Comparison of ENCODE assay signal across 7 mouse cellular contexts in genomic region chr13:3633895-3634811, GRCm38 (mm10). TPM values are rescaled to one million over a fixed set of nuclear protein-coding genes. Genes with fewer than 3 reads are reported as not detected.
A peak's percentile ranks its signal among the peaks of the same experiment; 100 is the strongest.
DNase-seq lines count a peak whose midpoint lies in the region; ATAC-seq lines count a peak whose summit lies in the region.

Asb13 (plus strand) TSS chr13:3634032.

- H3K27ac ChIP-seq in embryonic facial prominence, embryonic 11.5 days (replicated peaks; ENCODE audit: low read depth, low read length), result no peak within 1 kb of the TSS
- H3K27ac ChIP-seq in limb, embryonic 10.5 days, result peak within 1 kb of the TSS; percentile 82
- 0 out of 2 replicates have a peak within 1 kb of the TSS, but pooled peaks have one; percentile 39 for H3K27ac ChIP-seq in midbrain, embryonic 12.5 days (replicated peaks)

- H3K4me1 ChIP-seq in embryonic facial prominence, embryonic 11.5 days (ENCODE audit: control insufficient read depth, insufficient read depth, low read length), result no peaks in the 10 kb centered on the region
- H3K4me1 ChIP-seq in limb, embryonic 10.5 days, result 0 out of 2 replicates have a peak, but pooled peaks cover 5% of the 10 kb centered on the region
- H3K4me1 ChIP-seq in midbrain, embryonic 12.5 days, result peaks cover 2% of the 10 kb centered on the region; the same call in 1 of the 2 replicates

- peak within 1 kb of the TSS; percentile 80 for H3K4me2 ChIP-seq in embryonic facial prominence, embryonic 11.5 days (ENCODE audit: low read depth, low read length)
- peak within 1 kb of the TSS; percentile 61 for H3K4me2 ChIP-seq in midbrain, embryonic 12.5 days (replicated peaks)

- no peaks in the 10 kb centered on the region for H3K27me3 ChIP-seq in embryonic facial prominence, embryonic 11.5 days (ENCODE audit: control insufficient read depth, insufficient read depth, low read length)
- H3K27me3 ChIP-seq in limb, embryonic 10.5 days (ENCODE audit: low read depth, poor library complexity, severe bottlenecking), result 0 out of 2 replicates have a peak, but pooled peaks cover 3% of the 10 kb centered on the region
- H3K27me3 ChIP-seq in midbrain, embryonic 12.5 days, result peaks cover 3% of the 10 kb centered on the region; the same call in 1 of the 2 replicates

- peak within 1 kb of the TSS; percentile 84 for H3K9ac ChIP-seq in embryonic facial prominence, embryonic 11.5 days (replicated peaks; ENCODE audit: low read length)
- peak within 1 kb of the TSS; percentile 79 for H3K9ac ChIP-seq in midbrain, embryonic 12.5 days (replicated peaks)

- H3K36me3 ChIP-seq in embryonic facial prominence, embryonic 11.5 days (replicated peaks; ENCODE audit: control insufficient read depth, insufficient read depth, low read depth, low read length), result no peaks in the 10 kb centered on the region
- no peaks in the 10 kb centered on the region for H3K36me3 ChIP-seq in limb, embryonic 10.5 days
- H3K36me3 ChIP-seq in midbrain, embryonic 12.5 days, result no peaks in the 10 kb centered on the region

- no peaks in the 10 kb centered on the region for H3K9me3 ChIP-seq in embryonic facial prominence, embryonic 11.5 days (replicated peaks; ENCODE audit: control insufficient read depth, low read length)
- H3K9me3 ChIP-seq in limb, embryonic 10.5 days (replicated peaks), result no peaks in the 10 kb centered on the region
- H3K9me3 ChIP-seq in midbrain, embryonic 12.5 days, result no peaks in the 10 kb centered on the region

- peak; percentile 91 for ATAC-seq in embryonic facial prominence, embryonic 11.5 days (replicated peaks; ENCODE audit: insufficient number of reproducible peaks, low FRiP score, low TSS enrichment, low read depth)
- ATAC-seq in granulocyte monocyte progenitor cell, adult 5-6 weeks (replicated peaks; ENCODE audit: poor library complexity, severe bottlenecking), result peak; percentile 95
- peak; percentile 94 for ATAC-seq in midbrain, embryonic 12.5 days (ENCODE audit: low FRiP score, low read depth)

- peak; percentile 93 for DNase-seq in adrenal gland, postnatal 14 days
- DNase-seq in embryonic facial prominence, embryonic 11.5 days (ENCODE audit: low spot score), result peak; percentile 85
- DNase-seq in kidney, adult 11 months, result peak; percentile 88
- peak; percentile 84 for DNase-seq in limb, embryonic 10.5 days (ENCODE audit: low spot score)
- DNase-seq in skeletal muscle tissue, adult 2 months (ENCODE audit: low read depth, low spot score), result peak; percentile 80

- peak within 1 kb of the TSS; percentile 71 for H3K4me3 ChIP-seq in embryonic facial prominence, embryonic 11.5 days (ENCODE audit: low read depth, low read length)
- peak within 1 kb of the TSS; percentile 68 for H3K4me3 ChIP-seq in limb, embryonic 10.5 days
- peak within 1 kb of the TSS; percentile 70 for H3K4me3 ChIP-seq in midbrain, embryonic 12.5 days

- under 1% methylated on average over 47 of the region's 47 CpGs for WGBS in embryonic facial prominence, embryonic 11.5 days
- WGBS in limb, embryonic 10.5 days, result under 1% methylated on average over 47 of the region's 47 CpGs
- WGBS in midbrain, embryonic 12.5 days, result under 1% methylated on average over 47 of the region's 47 CpGs

RNA-seq across cellular contexts. Expression of gene Asb13, which starts in this region (rescaled TPM):
- total RNA-seq in adrenal gland, postnatal 14 days (2021), result 11.6 and 12.5 TPM in 2 replicates
- polyA plus RNA-seq in embryonic facial prominence, embryonic 11.5 days (2014; fragmentation: Nextera tagmentation; extraction: Ambion mirVana), result 8.5 and 9.6 TPM in 2 replicates
- total RNA-seq in granulocyte monocyte progenitor cell, adult 5-6 weeks (2014; fragmentation: Nextera tagmentation), result 5.2 and 7.0 TPM in 2 replicates
- total RNA-seq in granulocyte monocyte progenitor cell, adult 5-6 weeks (2017), result 1.5 and 1.9 TPM in 2 replicates
- 14.9 and 16.1 TPM in 2 replicates for polyA plus RNA-seq in limb, embryonic 10.5 days (2016; fragmentation: Nextera tagmentation; extraction: Ambion mirVana)
- polyA plus RNA-seq in midbrain, embryonic 12.5 days (2016; fragmentation: Nextera tagmentation; extraction: Ambion mirVana), result 13.2 and 13.3 TPM in 2 replicates
